Mouse (Mus musculus) right cerebral cortex, postnatal 14 days (tissue): ENCODE measurements around the gene 1700057G04Rik.

Experiments
- DNase-seq: peaks from one replicate; pipeline ENCODE4 v3.0.0; 2022

The 1700057G04Rik gene

DNA sequence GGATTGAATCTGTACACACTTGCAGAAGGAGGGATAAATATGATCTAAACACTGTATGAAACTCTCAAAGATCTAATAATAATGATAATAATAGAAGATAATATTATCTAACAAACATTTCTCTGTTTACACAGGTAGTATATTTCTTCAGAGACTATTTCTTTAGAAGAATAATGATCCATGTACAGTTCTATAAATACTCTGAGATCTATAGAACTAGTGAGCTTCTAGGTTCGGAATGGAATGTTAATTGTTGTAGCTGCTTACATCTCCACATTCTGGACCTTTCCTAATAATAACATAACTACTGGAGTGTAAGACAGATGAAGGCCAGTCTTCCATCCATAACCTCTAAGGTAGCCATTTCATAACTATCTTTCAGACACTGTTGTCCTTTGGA is at the start of gene 1700057G04Rik:
Gene 1700057G04Rik (plus strand): TSS at position 301 of the 400 bp plus-strand sequence.
- DNase-seq: no peak

DNA sequence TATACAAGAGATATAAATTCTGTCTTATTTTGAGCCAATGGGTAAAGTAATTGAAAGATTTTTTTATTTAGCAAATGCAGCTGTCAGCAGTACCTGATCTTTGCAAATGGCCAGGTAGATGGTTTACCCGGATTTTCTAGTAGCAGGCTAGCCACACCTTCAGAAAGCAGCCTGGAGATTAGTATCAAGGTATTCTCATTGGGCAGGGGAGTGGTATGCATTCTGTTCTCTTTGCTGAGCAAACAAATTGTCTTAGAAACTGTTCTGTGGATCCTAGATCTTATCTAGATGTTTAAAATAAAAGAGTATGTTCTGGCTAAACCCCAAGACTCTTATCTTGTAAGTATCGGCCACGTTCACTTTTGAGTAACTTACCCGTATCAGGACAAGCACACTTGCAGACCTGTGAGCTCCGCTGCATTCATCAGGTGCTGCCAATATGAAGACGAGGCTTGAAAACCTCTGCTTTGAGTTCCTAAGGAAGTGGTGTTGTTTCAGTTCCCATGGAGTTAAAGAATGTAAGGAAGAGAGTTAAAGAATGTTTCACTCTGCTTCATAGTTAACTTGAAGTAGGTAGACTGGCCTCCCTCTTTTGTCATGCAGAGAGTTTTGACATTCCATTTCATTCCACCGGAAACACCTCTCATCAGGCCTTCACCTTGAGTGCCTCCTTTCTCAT is 48.6 kb upstream of the 1700057G04Rik start:
- DNase-seq: no peak

DNA sequence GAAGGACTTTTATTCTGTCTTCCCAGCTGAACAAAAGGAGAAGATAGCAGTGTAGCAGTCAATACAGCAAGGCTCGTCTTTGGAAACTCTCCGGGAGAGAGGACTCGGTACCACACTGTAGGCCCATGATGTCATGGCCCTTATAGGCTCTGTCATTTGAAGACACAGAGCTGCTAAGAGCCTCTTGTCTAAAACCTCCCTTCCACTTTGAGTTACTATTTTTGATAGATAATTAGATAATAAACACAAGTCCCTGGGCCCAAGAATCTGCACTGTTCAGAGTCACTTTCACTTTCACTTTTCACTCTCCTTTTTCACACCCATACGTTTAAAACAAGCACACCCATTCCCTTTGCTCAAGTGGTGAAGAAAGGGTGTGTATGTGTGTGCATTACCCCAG is 43.5 kb upstream of the 1700057G04Rik start:
- DNase-seq: no peak

DNA sequence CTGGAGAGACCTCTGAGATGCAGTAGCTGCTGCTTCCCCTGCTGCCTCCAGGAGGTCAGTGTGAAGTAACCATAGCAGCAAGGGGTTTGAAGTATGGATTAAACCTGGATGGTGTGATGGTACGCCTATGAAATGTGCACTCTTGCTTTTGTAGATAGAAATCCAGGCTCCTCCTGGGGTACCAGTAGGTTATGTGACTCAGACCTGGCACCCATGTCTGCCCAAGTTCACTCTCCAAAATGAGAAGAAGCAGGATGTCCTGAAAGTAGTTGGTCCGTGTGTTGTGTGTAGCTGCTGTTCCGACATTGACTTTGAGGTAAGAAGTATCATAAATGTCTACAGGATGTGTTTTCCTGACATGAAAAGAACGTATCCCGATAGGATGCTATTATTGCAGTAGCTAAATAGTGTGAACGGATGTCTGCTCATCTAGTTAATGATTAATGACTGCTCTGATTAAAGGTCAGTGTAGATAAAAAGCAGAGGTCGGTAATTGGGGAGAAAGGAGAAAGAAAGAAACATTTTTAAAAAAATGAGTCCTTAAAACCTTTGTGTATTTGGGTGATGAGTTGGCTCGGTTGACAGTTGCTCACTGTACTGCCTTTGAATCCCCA is 42.5 kb upstream of the 1700057G04Rik start:
- DNase-seq: no peak

DNA sequence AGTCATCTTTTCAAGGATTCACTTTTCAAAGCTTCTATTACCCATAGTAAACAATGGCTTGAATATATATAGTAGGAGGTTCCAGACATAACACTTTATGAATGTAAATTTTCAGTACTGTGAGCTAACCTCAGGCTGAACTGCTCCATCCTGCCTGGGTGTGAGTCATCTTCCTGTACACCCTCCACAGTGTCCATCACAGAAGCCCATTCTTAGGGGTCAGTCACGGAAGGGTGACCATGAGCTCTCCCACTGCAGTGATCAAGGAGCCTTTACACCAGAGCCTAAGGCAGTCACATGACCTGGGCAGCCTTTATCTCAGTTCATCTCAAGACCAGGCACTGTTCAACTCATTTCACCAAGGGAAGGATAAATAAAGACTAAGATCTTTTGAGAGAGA is 41.4 kb upstream of the 1700057G04Rik start:
- DNase-seq: no peak

DNA sequence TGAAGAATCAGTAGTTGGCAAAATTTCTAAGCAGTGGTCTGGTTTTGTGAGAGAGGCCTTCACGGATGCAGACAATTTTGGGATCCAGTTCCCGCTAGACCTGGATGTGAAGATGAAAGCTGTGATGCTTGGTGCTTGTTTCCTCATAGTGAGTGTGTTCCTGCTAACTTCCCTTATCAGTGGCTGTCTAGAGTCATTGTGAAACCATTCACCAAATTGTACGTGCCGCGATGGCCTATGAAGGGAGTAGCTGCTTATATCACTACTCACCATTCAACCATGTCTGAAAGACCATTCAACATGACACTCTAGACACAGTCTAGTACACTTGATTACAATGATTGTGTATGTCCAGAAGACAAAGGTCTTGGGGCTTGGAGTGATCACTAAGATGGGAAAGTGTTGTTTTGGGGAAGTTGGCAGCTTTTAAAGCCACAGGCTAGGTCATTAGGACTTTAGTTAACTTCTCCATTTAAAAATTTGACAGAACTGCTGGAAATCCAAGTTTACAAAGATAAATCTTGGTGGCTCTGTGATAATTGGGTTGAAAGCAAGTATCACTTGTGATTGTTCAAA is 39.3 kb upstream of the 1700057G04Rik start:
- DNase-seq: no peak

DNA sequence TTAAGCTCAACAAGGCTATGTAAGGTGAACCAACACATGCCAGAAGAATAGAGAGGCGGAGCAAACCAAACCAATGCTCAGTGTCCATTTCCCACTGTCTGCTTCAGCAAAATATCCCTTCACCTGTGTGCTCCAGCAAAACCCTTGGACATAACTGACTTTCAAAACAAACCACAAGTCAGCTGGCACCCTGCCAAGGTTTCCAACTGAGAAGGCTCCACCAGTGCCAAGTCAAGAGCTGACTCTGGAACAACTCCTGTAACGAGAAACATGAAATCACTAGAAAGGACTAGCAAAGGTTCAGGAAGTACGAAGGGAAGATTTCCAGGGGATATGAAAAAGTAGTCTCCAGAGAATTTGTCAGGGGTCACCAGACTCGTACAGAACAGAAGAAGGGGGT is 38.2 kb upstream of the 1700057G04Rik start:
- peak; percentile 11 for DNase-seq

DNA sequence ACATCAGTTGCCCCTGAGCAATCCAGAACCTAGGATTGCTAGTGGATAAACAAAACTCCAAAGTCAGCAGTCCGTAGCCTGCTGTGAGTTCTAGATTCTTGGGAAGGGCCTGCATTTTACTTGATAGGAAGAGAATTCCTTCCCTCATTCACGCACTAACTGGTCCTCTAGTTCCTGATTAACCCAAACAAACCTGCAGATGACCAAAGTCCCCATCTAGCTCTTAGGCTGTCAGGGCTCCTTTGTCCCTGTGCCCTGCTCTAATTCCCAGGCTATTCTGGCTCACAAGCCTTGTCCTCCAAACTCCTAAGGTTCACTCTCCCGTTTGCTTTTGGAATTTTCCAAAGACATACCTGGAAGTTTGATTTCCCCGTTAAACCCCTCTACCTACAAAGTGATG is 36.5 kb upstream of the 1700057G04Rik start:
- no peak for DNase-seq

DNA sequence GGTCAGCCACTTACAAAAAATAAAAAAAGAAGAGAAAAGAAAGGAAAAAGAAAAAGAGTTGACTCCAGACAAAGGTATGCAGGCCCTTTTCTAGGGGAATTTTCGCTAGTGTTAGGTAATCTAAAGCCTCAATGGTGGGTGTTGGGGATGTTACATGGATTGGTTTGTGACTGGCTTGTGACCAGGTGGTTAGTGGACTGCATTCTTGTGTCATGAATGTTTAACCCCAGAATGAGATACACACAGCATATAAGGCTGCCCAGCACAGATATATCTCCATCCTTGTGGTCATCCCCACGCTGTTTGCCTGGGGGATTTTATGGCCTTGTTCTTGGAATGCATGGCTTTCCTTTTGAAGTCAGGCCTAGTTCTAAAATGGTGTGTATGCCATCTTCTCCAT is 35.9 kb upstream of the 1700057G04Rik start:
- DNase-seq: no peak

DNA sequence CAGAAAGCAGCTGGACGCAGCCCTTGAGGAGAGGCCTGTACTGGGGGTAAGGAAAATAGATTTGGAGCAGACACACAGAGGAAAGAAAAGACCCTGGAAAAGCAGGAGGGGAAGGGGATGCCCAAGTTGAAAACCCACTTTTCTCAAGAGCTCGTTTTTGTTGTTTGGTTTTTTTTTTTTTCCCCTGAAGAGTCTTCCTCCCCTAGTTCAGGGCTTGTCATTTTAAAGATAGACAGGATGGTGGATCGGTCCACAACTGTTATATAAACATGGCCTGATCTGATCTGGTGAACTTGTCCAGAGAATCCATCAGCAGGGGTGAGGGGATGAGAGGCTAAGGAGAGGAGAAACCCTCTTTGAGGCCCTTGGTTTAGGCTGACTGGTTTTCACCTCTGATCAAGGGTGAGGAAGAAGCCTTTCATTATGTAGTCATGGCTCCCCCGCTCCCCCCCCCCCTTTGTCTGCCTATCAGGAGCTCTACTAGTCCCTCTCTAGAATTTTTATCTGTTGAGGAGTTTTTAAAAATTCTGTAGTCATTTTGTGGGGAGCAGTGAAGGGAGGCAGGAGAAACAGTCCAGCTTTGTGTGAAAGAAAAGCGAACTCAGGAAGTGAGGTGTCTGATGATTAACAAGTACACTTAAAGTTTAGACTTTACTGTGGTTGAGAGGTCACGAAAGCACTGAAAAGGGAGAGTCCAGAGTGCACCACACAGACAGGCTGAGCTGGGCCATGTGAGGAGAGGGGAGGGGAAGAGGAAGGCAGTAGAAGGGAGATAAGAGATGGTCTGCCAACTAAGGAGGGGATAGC is 35.0 kb upstream of the 1700057G04Rik start:
- DNase-seq: no peak

DNA sequence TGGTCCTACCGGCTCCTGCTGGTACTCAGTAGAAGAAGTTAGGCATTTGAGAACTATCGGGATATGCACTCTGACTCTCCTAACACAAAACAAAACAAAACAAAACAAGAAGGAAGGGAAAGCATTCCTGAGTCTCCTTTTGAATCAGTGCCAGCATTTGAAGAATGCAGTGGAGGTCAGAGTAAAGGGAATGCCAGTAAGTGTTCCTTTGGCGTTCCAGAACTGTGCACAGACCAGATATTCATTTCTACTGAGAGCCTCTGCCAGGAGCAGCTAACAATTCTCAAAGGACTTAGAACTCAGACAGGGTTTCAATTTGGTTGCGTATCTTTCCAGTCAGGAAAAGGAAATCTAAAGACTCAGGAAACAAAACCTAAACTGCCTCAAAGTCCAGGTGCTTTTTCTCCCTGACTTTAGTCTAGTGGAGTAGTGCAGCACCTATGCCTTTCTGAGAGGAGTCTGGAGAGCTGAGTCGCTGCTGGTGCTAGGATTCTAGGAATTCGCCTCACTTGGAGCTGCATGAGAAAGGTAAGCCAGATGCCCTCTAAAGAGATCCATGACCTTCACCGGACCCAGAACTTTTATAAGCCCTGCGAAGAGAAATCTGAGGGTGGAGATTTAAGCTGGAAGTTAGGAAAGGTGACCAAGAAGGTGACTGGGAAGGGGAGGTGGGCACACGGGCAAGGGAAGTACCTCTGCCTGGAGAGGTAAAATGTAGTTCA is 33.5 kb upstream of the 1700057G04Rik start, which contains the start of gene Plscr2:
Gene Plscr2 (plus strand): TSS at position 117 of the 722 bp plus-strand sequence.
- no peak for DNase-seq

DNA sequence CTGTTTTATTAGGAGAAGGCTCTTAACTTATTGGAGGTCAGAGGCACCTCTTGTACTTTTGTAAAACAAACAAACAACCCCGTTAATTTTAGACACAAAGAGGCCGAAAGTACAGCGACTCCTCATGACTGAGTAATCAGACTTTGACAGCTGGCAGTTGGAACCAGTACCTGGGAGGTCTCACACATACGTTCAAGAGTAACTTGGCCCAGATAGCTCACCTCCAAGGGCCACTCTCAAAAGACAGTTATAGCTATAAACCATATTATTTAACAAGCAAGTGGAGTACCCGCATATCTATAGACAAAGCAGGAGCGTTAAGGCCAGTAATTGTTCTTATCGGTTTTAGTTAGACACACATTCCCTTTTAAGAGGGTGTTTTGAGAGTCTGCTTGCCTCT is 32.8 kb upstream of the 1700057G04Rik start:
- DNase-seq: no peak

DNA sequence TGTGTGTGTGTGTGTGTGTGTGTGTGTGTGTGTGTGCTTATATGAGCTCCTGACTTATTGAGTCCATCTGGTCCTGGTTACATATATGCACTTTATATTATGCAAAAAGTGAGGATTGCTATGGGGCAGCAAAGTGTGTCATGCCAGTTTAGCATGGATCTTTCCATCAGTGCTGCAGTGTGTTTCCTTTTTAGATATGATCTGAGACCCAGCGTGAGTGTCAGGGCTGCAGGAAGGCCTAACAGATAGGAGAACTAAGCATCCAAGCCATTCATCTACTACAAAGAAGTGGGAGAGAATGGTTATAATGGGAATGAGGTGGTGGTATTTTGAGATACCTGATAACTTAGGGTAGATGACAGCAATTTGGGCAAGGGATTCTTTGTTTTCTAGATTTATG is 29.1 kb upstream of the 1700057G04Rik start:
- no peak for DNase-seq

DNA sequence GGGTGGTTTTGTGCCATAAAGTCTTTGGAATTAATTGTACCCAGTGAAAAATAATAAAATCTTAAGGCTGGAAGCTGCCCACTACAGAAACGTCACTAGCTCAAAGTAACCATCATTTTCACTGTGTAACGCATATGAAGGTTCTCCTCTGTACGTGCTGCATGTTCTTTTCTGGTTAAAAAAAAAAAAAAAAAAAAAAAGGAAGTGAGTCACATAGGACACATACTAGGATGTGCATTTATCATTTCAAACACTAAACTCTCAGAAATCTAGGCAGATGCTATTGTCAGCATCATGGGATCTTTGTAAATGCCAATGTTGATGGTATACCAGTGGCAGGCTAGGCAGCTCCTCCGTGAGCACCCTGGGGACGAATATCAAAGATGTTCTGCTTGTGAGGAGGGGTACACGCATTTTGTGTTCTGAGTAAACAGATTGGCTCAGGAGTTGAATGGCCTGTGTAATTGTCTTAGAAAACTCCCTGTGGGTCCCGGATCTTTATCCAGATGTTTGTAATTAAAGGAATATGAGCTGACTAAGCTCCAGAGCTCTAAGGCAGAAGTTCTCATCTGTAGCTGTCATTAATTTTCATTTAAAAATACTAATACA is 26.5 kb upstream of the 1700057G04Rik start:
- no peak for DNase-seq

DNA sequence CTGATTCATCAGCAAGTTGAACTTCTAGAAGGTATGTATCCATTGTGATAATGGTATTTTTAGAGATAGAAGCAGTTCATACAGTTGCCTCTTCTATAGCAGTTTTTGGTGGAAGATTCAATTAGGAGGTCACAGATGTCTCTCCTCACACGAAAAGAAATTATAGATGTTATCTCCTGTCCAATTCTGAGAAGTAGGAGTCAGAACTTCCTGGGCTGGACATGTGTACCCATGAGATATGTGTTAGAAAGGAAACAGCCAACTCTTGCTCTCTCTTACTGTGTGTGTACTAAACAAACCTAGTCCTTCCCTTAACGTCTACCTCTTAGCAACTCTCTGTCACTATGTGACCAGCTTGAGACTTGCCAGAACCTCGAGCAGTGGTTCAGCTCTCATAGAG is 19.5 kb upstream of the 1700057G04Rik start:
- no peak for DNase-seq

DNA sequence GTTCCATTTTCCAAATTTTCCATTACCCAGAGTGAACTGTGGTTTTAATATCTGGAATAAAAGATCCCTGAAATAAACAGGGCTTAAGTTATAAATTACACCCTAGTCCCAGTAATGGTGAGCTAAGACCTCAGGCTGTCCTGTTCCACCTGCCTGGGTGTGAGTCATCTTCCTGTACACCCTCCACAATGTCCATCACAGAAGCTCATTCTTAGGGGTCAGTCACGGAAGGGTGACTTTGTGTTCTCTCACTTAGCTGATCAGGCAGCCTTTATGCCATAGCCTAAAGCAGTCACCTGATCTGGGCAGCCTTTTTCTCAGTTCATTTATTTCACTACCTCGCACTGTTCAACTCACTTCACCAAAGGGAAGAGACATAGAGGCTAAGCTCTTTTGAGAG is 17.0 kb upstream of the 1700057G04Rik start:
- no peak for DNase-seq

DNA sequence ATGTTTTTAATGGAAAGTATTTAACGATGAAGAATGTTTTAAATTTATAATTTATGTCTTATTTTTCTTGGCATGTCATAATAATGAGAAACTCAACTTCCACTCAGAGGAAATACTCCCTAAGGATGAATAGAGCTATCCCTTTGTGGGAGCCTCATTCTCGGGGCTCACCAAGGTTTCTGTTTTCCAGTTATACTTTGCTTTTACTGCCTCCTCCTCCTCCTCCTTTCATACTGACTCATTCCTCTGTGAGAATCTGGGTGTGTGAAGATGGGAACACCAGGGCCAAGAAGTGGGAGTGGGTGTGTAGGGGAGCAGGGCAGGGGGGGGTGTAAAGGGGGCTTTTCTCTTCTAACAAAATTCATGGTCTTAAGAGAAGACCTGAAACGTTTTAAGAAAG is 16.3 kb upstream of the 1700057G04Rik start:
- DNase-seq: no peak

DNA sequence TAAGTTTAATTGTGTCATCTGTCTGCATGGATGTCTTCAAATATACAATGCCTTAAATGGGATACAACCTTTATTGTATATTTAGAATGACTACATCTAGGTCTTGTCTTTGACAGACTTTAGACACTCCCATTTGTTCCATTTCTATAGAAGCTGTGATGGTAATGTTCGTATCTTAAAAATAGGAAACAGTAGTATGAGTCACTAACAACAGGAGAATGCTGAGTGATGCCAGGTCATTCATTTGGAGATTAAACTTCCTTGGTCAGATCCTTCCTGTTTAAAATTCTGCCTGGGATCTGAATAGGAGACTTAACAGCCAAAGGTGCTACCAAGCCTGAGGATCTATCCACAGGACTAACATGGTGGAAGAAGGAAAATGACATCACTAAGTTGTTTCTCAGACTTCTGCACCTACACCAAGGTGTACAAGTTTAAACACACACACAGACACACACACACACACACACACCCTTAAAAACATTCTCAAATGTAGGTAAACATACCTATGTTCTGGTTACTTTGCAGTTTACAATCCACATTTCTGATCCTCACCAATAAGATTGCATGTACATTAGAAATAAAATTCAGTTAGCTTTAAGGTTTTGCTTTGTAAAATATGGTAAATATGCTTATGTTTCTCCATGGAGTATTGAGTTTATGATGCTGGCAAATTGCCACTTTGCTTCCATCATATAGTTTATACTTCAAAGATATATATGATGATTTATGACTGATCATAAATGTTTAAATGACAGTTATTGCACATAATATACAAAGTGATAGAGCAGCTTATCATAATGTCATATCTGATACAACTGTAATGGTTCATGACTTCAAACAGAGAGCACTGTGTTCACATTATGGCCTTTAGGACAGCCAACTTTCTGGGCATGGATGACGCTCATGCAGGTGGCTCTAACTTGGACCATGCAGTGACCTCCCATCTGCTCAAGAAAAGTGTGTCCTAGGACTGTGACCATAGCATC is 15.3 kb upstream of the 1700057G04Rik start:
- DNase-seq: no peak

DNA sequence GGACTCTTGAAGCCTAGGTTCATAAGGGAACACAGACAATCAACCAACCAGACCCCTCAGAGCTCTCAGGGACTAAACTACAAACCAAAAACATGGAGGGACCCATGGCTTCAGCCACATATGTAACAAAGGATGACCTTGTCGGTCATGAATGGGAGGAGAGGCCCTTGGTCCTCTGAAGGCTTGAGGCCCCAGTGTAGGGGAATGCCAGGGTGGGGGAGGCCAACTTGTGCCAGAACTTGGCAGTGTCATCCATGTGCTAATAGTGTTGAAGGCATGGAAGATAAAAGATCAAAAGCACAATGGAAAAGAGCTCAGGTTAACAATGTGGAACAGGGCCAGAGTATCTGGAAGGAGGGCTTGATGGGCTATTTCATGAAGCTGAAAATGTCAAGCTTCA is 10.9 kb upstream of the 1700057G04Rik start:
- no peak for DNase-seq

DNA sequence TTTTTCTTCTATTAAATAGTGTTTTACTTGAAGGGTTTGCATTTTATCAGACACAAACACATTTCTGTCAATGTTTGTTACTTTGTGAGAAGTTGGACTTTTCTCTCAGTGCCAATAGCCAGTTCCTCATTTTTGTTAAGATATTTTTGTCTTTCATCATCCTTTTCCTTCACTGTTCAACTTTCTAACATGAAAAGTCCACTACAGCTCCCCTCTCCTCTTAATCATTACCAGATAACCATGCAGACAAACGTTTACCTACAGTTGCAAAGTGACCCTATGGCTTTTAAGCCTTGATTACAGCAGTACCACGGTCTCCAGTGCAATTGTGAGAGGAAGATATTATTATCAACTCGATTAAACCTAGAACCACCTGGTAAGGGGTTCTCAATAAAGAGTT is 8.0 kb upstream of the 1700057G04Rik start:
- no peak for DNase-seq

DNA sequence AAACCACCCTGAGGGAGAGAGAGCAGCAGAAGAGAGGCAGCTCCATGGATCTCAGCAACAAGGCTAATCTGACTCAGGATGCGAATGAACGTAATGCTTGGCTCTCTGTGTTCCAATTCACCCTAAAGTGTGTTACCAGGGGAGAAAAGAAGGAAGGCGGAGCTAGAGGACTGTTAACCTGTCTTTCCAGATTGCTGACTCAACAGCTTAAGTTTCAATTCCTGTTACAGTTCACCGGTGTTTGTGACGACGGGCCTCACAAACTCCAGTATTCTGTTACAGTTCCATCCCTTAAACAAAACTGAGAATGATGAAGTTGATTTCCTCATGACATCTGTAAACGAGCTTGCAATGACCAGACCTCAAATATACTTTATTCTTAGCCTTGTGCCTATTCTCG is 4.1 kb upstream of the 1700057G04Rik start:
- no peak for DNase-seq
